29 mouse cellular contexts compared by ENCODE assay signal in the genomic region with DNA sequence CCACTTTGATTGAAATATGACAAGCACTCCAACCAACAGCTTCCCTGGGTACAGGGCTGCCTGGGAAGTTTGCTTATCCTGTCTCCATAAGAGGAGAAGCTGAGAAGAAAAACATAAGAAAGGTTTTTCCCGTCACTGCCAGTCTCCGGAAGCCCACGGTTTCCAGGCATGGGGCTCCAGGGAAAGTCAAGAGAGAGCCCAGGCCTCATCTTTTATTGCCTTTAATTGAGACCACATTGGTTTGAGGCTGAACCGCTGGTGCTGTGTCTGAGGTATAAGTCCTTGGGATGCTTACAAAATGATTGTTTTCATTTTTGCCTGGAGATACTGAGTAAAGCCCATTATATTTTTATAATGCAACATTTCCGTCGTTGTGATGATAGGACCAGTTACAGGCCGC.
DNase-seq lines count a peak whose midpoint lies in the region; ATAC-seq and TF ChIP-seq lines count a peak whose summit lies in the region.
"Had no signal": no experiment of that assay in that cellular context is flagged by ENCODE, and none has a peak within 500 bp of the region (broad histone marks: within the 10 kb centered on the region; RNA-seq: fewer than 3 reads in every experiment).

No protein-coding gene starts in this region.

- H3K4me1 ChIP-seq in hindbrain, embryonic 10.5 days (replicated peaks), result no peaks in the 10 kb centered on the region
- H3K4me1 ChIP-seq in hindbrain, postnatal 0 days (ENCODE audit: insufficient read depth, low read length), result no peaks in the 10 kb centered on the region
- H3K4me1 ChIP-seq in embryonic facial prominence, embryonic 13.5 days, result peaks cover 12% of the 10 kb centered on the region
- H3K4me1 ChIP-seq in limb, embryonic 11.5 days (ENCODE audit: control insufficient read depth, insufficient read depth, low read length), result peaks cover 7% of the 10 kb centered on the region
- H3K4me1 ChIP-seq: forebrain, embryonic 13.5 days; heart, embryonic 10.5 days; hindbrain, embryonic 15.5 days; liver, embryonic 15.5 days; lung, embryonic 15.5 days; megakaryocyte, embryonic 14.5 days; midbrain, embryonic 13.5 days; neural tube, embryonic 13.5 days had no signal

- H3K36me3 ChIP-seq in hindbrain, embryonic 10.5 days, result no peaks in the 10 kb centered on the region
- H3K36me3 ChIP-seq in hindbrain, postnatal 0 days (ENCODE audit: insufficient read depth, low read length), result no peaks in the 10 kb centered on the region
- H3K36me3 ChIP-seq in embryonic facial prominence, embryonic 13.5 days, result no peaks in the 10 kb centered on the region
- no peaks in the 10 kb centered on the region for H3K36me3 ChIP-seq in limb, embryonic 11.5 days (ENCODE audit: control insufficient read depth, insufficient read depth, low read length)
- H3K36me3 ChIP-seq: heart, embryonic 10.5 days; heart, embryonic 15.5 days; hindbrain, embryonic 15.5 days; liver, embryonic 15.5 days; lung, embryonic 15.5 days; midbrain, embryonic 13.5 days; neural tube, embryonic 13.5 days had no signal

- peak; percentile 11 for DNase-seq in hindbrain, embryonic 10.5 days (ENCODE audit: low spot score)
- DNase-seq in hindbrain, postnatal 0 days (ENCODE audit: low spot score), result no peak
- DNase-seq in limb, embryonic 11.5 days (ENCODE audit: low spot score), result peak; percentile 62
- DNase-seq in lung, postnatal 36 days, result no peak
- DNase-seq in B cell, adult 2 months, result no peak
- DNase-seq in left cerebral cortex, adult 11 months (ENCODE audit: low spot score), result no peak
- DNase-seq: adrenal gland, postnatal 14 days; cerebellum, adult 11-12 months; cerebellum, adult 9-11 months; gastrocnemius, postnatal 25 days; heart, adult 11 months; kidney, adult 8-10 months; layer of hippocampus, postnatal 36 days; right cerebral cortex, postnatal 4 days; thymus, adult 2 months; thymus, postnatal 36 days had no signal

- no peak overlapping the region; the same call in 1 of the 2 replicates for H3K27ac ChIP-seq in hindbrain, embryonic 10.5 days
- H3K27ac ChIP-seq in hindbrain, postnatal 0 days, result no peak overlapping the region
- peak overlapping the region; percentile 51; the same call in 1 of the 2 replicates for H3K27ac ChIP-seq in embryonic facial prominence, embryonic 13.5 days
- no peak overlapping the region for H3K27ac ChIP-seq in limb, embryonic 11.5 days (replicated peaks; ENCODE audit: low read depth, low read length)
- H3K27ac ChIP-seq: forebrain, embryonic 13.5 days; heart, embryonic 10.5 days; heart, embryonic 15.5 days; hindbrain, embryonic 15.5 days; liver, embryonic 15.5 days; lung, embryonic 15.5 days; midbrain, embryonic 13.5 days; neural tube, embryonic 13.5 days; stomach, postnatal 0 days had no signal

- no peak for TF ChIP-seq CTCF in hindbrain, postnatal 0 days (IDR thresholded peaks at IDR 0.05; ENCODE audit: low read depth)

- H3K4me2 ChIP-seq in hindbrain, postnatal 0 days (ENCODE audit: low read depth, low read length), result no peak overlapping the region
- no peak overlapping the region for H3K4me2 ChIP-seq in embryonic facial prominence, embryonic 13.5 days
- no peak overlapping the region for H3K4me2 ChIP-seq in limb, embryonic 11.5 days (ENCODE audit: low read depth, severe bottlenecking)
- H3K4me2 ChIP-seq: forebrain, embryonic 13.5 days; heart, embryonic 15.5 days; hindbrain, embryonic 15.5 days; liver, embryonic 15.5 days; lung, embryonic 15.5 days; midbrain, embryonic 13.5 days; neural tube, embryonic 13.5 days had no signal

- no peaks in the 10 kb centered on the region for H3K27me3 ChIP-seq in hindbrain, embryonic 10.5 days (ENCODE audit: insufficient read depth, poor library complexity, severe bottlenecking)
- no peaks in the 10 kb centered on the region for H3K27me3 ChIP-seq in hindbrain, postnatal 0 days (ENCODE audit: insufficient read depth, low read length)
- no peaks in the 10 kb centered on the region for H3K27me3 ChIP-seq in embryonic facial prominence, embryonic 13.5 days
- no peaks in the 10 kb centered on the region for H3K27me3 ChIP-seq in limb, embryonic 11.5 days (ENCODE audit: control insufficient read depth, insufficient read depth, low read length)
- H3K27me3 ChIP-seq: forebrain, embryonic 13.5 days; heart, embryonic 15.5 days; hindbrain, embryonic 15.5 days; liver, embryonic 15.5 days; lung, embryonic 15.5 days; megakaryocyte, embryonic 14.5 days; midbrain, embryonic 13.5 days; neural tube, embryonic 13.5 days; Patski had no signal

- 81% methylated on average over 7 of the region's 7 CpGs for WGBS in hindbrain, embryonic 10.5 days
- 84% methylated on average over 7 of the region's 7 CpGs for WGBS in hindbrain, postnatal 0 days
- WGBS in embryonic facial prominence, embryonic 13.5 days, result 25% methylated on average over 7 of the region's 7 CpGs
- 27% methylated on average over 7 of the region's 7 CpGs for WGBS in limb, embryonic 11.5 days

- 0 out of 2 replicates have a peak, but pooled peaks cover 4% of the 10 kb centered on the region for H3K9me3 ChIP-seq in hindbrain, embryonic 10.5 days
- no peaks in the 10 kb centered on the region for H3K9me3 ChIP-seq in hindbrain, postnatal 0 days (ENCODE audit: low read length)
- no peaks in the 10 kb centered on the region for H3K9me3 ChIP-seq in embryonic facial prominence, embryonic 13.5 days
- H3K9me3 ChIP-seq in limb, embryonic 11.5 days (ENCODE audit: control insufficient read depth, low read length), result no peaks in the 10 kb centered on the region; the same call in 1 of the 2 replicates
- H3K9me3 ChIP-seq: forebrain, embryonic 13.5 days; heart, embryonic 10.5 days; heart, embryonic 15.5 days; hindbrain, embryonic 15.5 days; liver, embryonic 15.5 days; lung, embryonic 15.5 days; neural tube, embryonic 13.5 days had no signal

- ATAC-seq in hindbrain, postnatal 0 days, result no peak
- no peak for ATAC-seq in embryonic facial prominence, embryonic 13.5 days (ENCODE audit: insufficient number of reproducible peaks, insufficient read depth, low FRiP score, low TSS enrichment, low read depth)
- no peak for ATAC-seq in limb, embryonic 11.5 days (ENCODE audit: insufficient number of reproducible peaks, low FRiP score, low TSS enrichment, low read depth)
- ATAC-seq: forebrain, embryonic 13.5 days; intestine, embryonic 16.5 days; midbrain, embryonic 13.5 days; Patski had no signal

- no peak overlapping the region for H3K9ac ChIP-seq in hindbrain, postnatal 0 days (replicated peaks; ENCODE audit: low read length)
- no peak overlapping the region for H3K9ac ChIP-seq in embryonic facial prominence, embryonic 13.5 days
- 0 out of 2 replicates have a peak overlapping the region, but pooled peaks have one; percentile 17 for H3K9ac ChIP-seq in limb, embryonic 11.5 days (ENCODE audit: low read length)
- H3K9ac ChIP-seq: forebrain, embryonic 13.5 days; heart, embryonic 15.5 days; hindbrain, embryonic 15.5 days; liver, embryonic 15.5 days; lung, embryonic 15.5 days; midbrain, embryonic 13.5 days; neural tube, embryonic 13.5 days had no signal

- H3K4me3 ChIP-seq in hindbrain, embryonic 10.5 days, result no peak overlapping the region
- no peak overlapping the region for H3K4me3 ChIP-seq in hindbrain, postnatal 0 days (ENCODE audit: low read length)
- no peak overlapping the region for H3K4me3 ChIP-seq in embryonic facial prominence, embryonic 13.5 days
- H3K4me3 ChIP-seq in limb, embryonic 11.5 days (ENCODE audit: low read depth, low read length), result no peak overlapping the region
- H3K4me3 ChIP-seq: forebrain, embryonic 13.5 days; heart, embryonic 10.5 days; heart, embryonic 15.5 days; hindbrain, embryonic 15.5 days; liver, embryonic 15.5 days; lung, embryonic 15.5 days; midbrain, embryonic 13.5 days; neural tube, embryonic 13.5 days had no signal

Comparison
In these comparisons a context has a peak if more than half of its experiments do, and no peak if none do; other contexts are left out.
1. DNase-seq: peak in hindbrain, embryonic 10.5 days (single experiment) and limb, embryonic 11.5 days (single experiment); none in hindbrain, postnatal 0 days (single experiment), lung, postnatal 36 days (single experiment), B cell, adult 2 months (0 of 2) and left cerebral cortex, adult 11 months (single experiment).